Mouse (Mus musculus) stomach, embryonic 16.5 days (tissue): ENCODE measurements at regions not wholly inside any gene's neighbourhood (a gene's known extent, or its start where the extent isn't known, plus 50 kb on each side); places are given as distances from the start of the nearest gene placed in this dataset.

ENCODE experiments used
- ATAC-seq: fragments of 200-750 bp; cut with Nextera tagmentation; 2 replicates; pipeline ENCODE4 v1.8.0; 2017; ENCODE audit warnings: moderate number of reproducible peaks, moderate TSS enrichment; ENCODE audit not compliant: insufficient read depth, low FRiP score
- H3K27ac ChIP-seq: fragments of 300-500 bp; sonication (generic); 2 replicates; pipeline ENCODE4 v1.5.1; 2014; ENCODE audit warnings: low read length
- H3K27me3 ChIP-seq: fragments of 300-500 bp; sonication (generic); 2 replicates; pipeline ENCODE4 v1.6.1; 2014; ENCODE audit warnings: low read length, control low read depth, mixed read lengths; ENCODE audit not compliant: control insufficient read depth, insufficient read depth
- H3K36me3 ChIP-seq: fragments of 300-500 bp; sonication (generic); 2 replicates; pipeline ENCODE4 v1.6.1; 2014; ENCODE audit warnings: low read length; ENCODE audit not compliant: control insufficient read depth, insufficient read depth
- H3K4me1 ChIP-seq: fragments of 300-500 bp; sonication (generic); 2 replicates; pipeline ENCODE4 v1.6.1; 2014; ENCODE audit warnings: low read length, control low read depth, mixed read lengths; ENCODE audit not compliant: control insufficient read depth, insufficient read depth
- H3K4me2 ChIP-seq: fragments of 300-500 bp; sonication (generic); 2 replicates; pipeline ENCODE4 v1.6.1; 2014; ENCODE audit warnings: low read depth, low read length, mixed read lengths
- H3K4me3 ChIP-seq: fragments of 300-500 bp; sonication (generic); replicated peaks from 2 replicates; pipeline ENCODE4 v1.5.1; 2014; ENCODE audit warnings: mild to moderate bottlenecking, low read length
- H3K9ac ChIP-seq: fragments of 300-500 bp; sonication (generic); 2 replicates; pipeline ENCODE4 v1.6.1; 2014; ENCODE audit warnings: low read length
- H3K9me3 ChIP-seq: fragments of 300-500 bp; sonication (generic); replicated peaks from 2 replicates; pipeline ENCODE4 v1.6.1; 2016; ENCODE audit warnings: low read length, control low read depth; ENCODE audit not compliant: control insufficient read depth
- WGBS: fragments of 180-500 bp; shearing (Covaris S2); extraction: QIAGEN DNeasy Blood & Tissue Kit; methylation state at CpG from one replicate; pipeline ENCODE4 v1.1.7; 2014; 5-methylcytosine and 5-hydroxymethylcytosine counted together

GRCm38 (mm10) chr10:56836130-56836529, 459.0 kb downstream of the Gja1 start:
- Histone ChIP-seq H3K4me3 (no peak overlapping the region), H3K27me3 (no peaks in the 10 kb centered on the region), H3K9ac (no peak overlapping the region), H3K4me2 (no peak overlapping the region), H3K4me1 (0 out of 2 replicates have a peak, but pooled peaks cover 2% of the 10 kb centered on the region), H3K27ac (no peak overlapping the region), H3K36me3 (no peaks in the 10 kb centered on the region), H3K9me3 (no peaks in the 10 kb centered on the region)
- ATAC-seq: no peak
- WGBS: 86% methylated on average over 4 of the region's 4 CpGs

GRCm38 (mm10) chr10:56839006-56839495, 461.9 kb downstream of the Gja1 start:
- Histone ChIP-seq H3K4me1 (0 out of 2 replicates have a peak, but pooled peaks cover 2% of the 10 kb centered on the region), H3K36me3 (no peaks in the 10 kb centered on the region), H3K27me3 (no peaks in the 10 kb centered on the region), H3K9ac (no peak overlapping the region), H3K9me3 (no peaks in the 10 kb centered on the region), H3K4me3 (no peak overlapping the region), H3K4me2 (no peak overlapping the region), H3K27ac (no peak overlapping the region)
- 52% methylated on average over 9 of the region's 9 CpGs for WGBS
- ATAC-seq: no peak

- no peaks in the 10 kb centered on the region for H3K36me3 ChIP-seq
- no peak overlapping the region for H3K4me3 ChIP-seq
- H3K27ac ChIP-seq: no peak overlapping the region
- no peaks in the 10 kb centered on the region for H3K9me3 ChIP-seq
- ATAC-seq: no peak
- no peaks in the 10 kb centered on the region for H3K27me3 ChIP-seq
- WGBS: 61% methylated on average over 2 of the region's 2 CpGs
- 0 out of 2 replicates have a peak, but pooled peaks cover 2% of the 10 kb centered on the region for H3K4me1 ChIP-seq
- H3K4me2 ChIP-seq: no peak overlapping the region
- H3K9ac ChIP-seq: no peak overlapping the region
Observed at GRCm38 (mm10) chr10:56839545-56839944, 462.4 kb downstream of the Gja1 start.

- WGBS: 69% methylated on average over 5 of the region's 5 CpGs
- no peak overlapping the region for H3K9ac ChIP-seq
- no peak overlapping the region for H3K4me2 ChIP-seq
- 0 out of 2 replicates have a peak, but pooled peaks cover 2% of the 10 kb centered on the region for H3K4me1 ChIP-seq
- H3K36me3 ChIP-seq: no peaks in the 10 kb centered on the region
- no peak for ATAC-seq
- H3K27ac ChIP-seq: no peak overlapping the region
- no peaks in the 10 kb centered on the region for H3K27me3 ChIP-seq
- H3K4me3 ChIP-seq: no peak overlapping the region
- no peaks in the 10 kb centered on the region for H3K9me3 ChIP-seq
Observed at GRCm38 (mm10) chr10:56840732-56841131, 463.6 kb downstream of the Gja1 start.

GRCm38 (mm10) chr10:56841486-56841885, 464.4 kb downstream of the Gja1 start:
- Histone ChIP-seq H3K9me3 (no peaks in the 10 kb centered on the region), H3K4me1 (0 out of 2 replicates have a peak, but pooled peaks cover 2% of the 10 kb centered on the region), H3K27ac (no peak overlapping the region), H3K36me3 (no peaks in the 10 kb centered on the region), H3K9ac (no peak overlapping the region), H3K4me2 (no peak overlapping the region), H3K4me3 (no peak overlapping the region), H3K27me3 (no peaks in the 10 kb centered on the region)
- no peak for ATAC-seq
- 74% methylated on average over 8 of the region's 8 CpGs for WGBS

- Histone ChIP-seq H3K27me3 (no peaks in the 10 kb centered on the region), H3K4me3 (no peak overlapping the region), H3K9ac (no peak overlapping the region), H3K4me1 (0 out of 2 replicates have a peak, but pooled peaks cover 2% of the 10 kb centered on the region), H3K27ac (no peak overlapping the region), H3K4me2 (no peak overlapping the region), H3K9me3 (no peaks in the 10 kb centered on the region), H3K36me3 (no peaks in the 10 kb centered on the region)
- ATAC-seq: no peak
- WGBS: 67% methylated on average over 1 of the region's 1 CpGs
Observed at GRCm38 (mm10) chr10:56841973-56842372, 464.8 kb downstream of the Gja1 start.

- no peak overlapping the region for H3K4me2 ChIP-seq
- H3K9ac ChIP-seq: no peak overlapping the region
- no peak overlapping the region for H3K27ac ChIP-seq
- H3K27me3 ChIP-seq: no peaks in the 10 kb centered on the region
- no peak overlapping the region for H3K4me3 ChIP-seq
- H3K36me3 ChIP-seq: no peaks in the 10 kb centered on the region
- no peaks in the 10 kb centered on the region for H3K9me3 ChIP-seq
- 53% methylated on average over 2 of the region's 2 CpGs for WGBS
- ATAC-seq: no peak
- H3K4me1 ChIP-seq: no peaks in the 10 kb centered on the region
Observed at GRCm38 (mm10) chr10:56852484-56852883, 475.4 kb downstream of the Gja1 start.

- H3K27ac ChIP-seq: no peak overlapping the region
- 74% methylated on average over 6 of the region's 6 CpGs for WGBS
- H3K9ac ChIP-seq: no peak overlapping the region
- no peaks in the 10 kb centered on the region for H3K4me1 ChIP-seq
- no peak overlapping the region for H3K4me3 ChIP-seq
- H3K27me3 ChIP-seq: no peaks in the 10 kb centered on the region
- no peaks in the 10 kb centered on the region for H3K36me3 ChIP-seq
- H3K9me3 ChIP-seq: no peaks in the 10 kb centered on the region
- no peak overlapping the region for H3K4me2 ChIP-seq
- no peak for ATAC-seq
Observed at GRCm38 (mm10) chr10:56856186-56856585, 479.1 kb downstream of the Gja1 start.

GRCm38 (mm10) chr10:56879744-56880143, 502.6 kb downstream of the Gja1 start:
- no peaks in the 10 kb centered on the region for H3K36me3 ChIP-seq
- H3K4me3 ChIP-seq: no peak overlapping the region
- 76% methylated on average over 7 of the region's 7 CpGs for WGBS
- H3K4me1 ChIP-seq: no peaks in the 10 kb centered on the region
- H3K27ac ChIP-seq: no peak overlapping the region
- no peak overlapping the region for H3K9ac ChIP-seq
- no peak overlapping the region for H3K4me2 ChIP-seq
- no peak for ATAC-seq
- H3K9me3 ChIP-seq: no peaks in the 10 kb centered on the region
- H3K27me3 ChIP-seq: no peaks in the 10 kb centered on the region
